Mouse (Mus musculus) E14TG2a.4 (cell line): Measurements from ENCODE around the gene Epb41l4b.

Experiments
- H3K27me3 ChIP-seq: 2 replicates; pipeline ENCODE4 v1.6.1; 2014; ENCODE audit warnings: low read length, control low read depth; ENCODE audit not compliant: insufficient read depth
- H3K36me3 ChIP-seq: 2 replicates; pipeline ENCODE4 v1.6.1; 2014; ENCODE audit warnings: low read length, control low read depth; ENCODE audit not compliant: insufficient read depth
- H3K4me1 ChIP-seq: replicated peaks from 2 replicates; pipeline ENCODE4 v1.6.1; 2014; ENCODE audit warnings: low read depth, low read length, control low read depth
- H3K4me3 ChIP-seq: replicated peaks from 2 replicates; pipeline ENCODE4 v1.5.1; 2014; ENCODE audit warnings: mild to moderate bottlenecking, low read length
- H3K9me3 ChIP-seq: 2 replicates; pipeline ENCODE4 v1.6.1; 2014; ENCODE audit warnings: low read length, control low read depth
- CTCF ChIP-seq: conservative IDR thresholded peaks from 2 replicates; pipeline ENCODE4 v1.5.1; 2014; ENCODE audit warnings: low read length
- NANOG ChIP-seq: IDR thresholded peaks from 2 replicates; pipeline ENCODE4 v1.6.1; 2014; ENCODE audit warnings: borderline replicate concordance, low read length, mixed read lengths
- POU5F1 ChIP-seq: IDR thresholded peaks from 2 replicates; pipeline ENCODE4 v1.6.1; 2014; ENCODE audit warnings: low read length, borderline replicate concordance

Epb41l4b gene

DNA sequence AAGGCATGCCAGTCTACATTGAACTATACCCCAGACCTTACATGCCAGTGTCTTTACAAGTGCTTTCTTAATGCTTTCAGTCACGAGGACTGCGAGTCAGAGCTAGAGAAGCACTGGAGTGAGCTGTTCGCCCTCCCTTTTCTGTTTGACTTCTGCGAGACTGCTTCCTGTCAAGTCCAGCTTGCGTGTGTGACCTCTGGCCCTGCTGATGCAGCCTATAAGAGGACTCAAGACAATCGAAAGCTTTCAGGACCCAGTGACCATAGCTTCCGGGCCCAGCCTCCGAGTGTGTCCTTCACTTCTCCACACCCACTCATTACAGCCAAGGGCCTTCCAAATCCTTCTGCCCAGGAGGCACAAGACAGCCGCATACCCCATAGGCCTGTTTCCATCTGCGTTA is 32.1 kb upstream of the Epb41l4b start:
- Histone ChIP-seq H3K4me3 (no peak overlapping the region), H3K36me3 (no peaks in the 10 kb centered on the region), H3K4me1 (peaks cover 12% of the 10 kb centered on the region), H3K27me3 (peaks cover 6% of the 10 kb centered on the region; the same call in 1 of the 2 replicates), H3K9me3 (no peaks in the 10 kb centered on the region)
- TF ChIP-seq NANOG (no peak), POU5F1 (no peak), CTCF (no peak)

DNA sequence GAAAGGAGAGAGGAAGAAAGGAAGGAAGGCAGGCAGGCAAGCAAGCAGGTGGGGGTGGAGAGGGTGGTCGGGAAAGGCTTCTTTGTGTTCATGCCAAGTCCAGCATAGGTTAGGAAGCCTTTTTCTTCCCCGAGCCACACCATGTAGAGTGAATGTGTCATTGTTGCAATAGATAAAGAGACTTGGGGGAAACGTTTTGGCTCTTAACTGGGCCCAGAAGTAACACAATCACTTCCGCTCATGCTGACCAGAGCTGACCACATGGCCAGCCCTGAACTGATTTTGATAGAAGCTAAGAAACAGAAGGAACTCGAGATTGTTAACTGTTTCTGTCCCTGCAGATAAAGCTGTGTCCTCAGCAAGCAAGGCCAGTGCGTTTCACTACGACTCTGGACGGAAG is 29.6 kb upstream of the Epb41l4b start:
- H3K27me3 ChIP-seq = peaks cover 6% of the 10 kb centered on the region; the same call in 1 of the 2 replicates
- H3K36me3 ChIP-seq = no peaks in the 10 kb centered on the region
- no peak for TF ChIP-seq POU5F1
- TF ChIP-seq NANOG = no peak
- TF ChIP-seq CTCF = no peak
- H3K4me1 ChIP-seq = peaks cover 7% of the 10 kb centered on the region
- no peaks in the 10 kb centered on the region for H3K9me3 ChIP-seq
- H3K4me3 ChIP-seq = no peak overlapping the region

DNA sequence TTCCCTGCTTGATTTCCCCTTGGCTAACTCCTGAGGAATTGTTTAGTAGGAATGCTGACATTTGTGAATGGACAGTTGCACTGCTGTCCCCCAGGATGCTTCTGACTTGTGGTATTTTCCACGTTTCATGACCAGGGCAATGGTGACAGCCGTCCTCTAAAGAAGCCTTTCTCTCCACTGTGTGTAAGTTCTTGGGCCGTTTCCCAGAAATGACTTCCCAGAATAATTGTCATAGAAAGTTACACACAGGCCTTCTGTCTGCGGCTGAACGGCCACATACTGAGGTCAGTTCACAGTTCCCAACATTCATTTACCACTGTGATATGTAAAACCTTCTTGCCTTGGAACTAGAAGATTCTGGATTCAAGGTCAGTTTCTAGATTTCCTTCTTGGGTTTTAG is 28.6 kb upstream of the Epb41l4b start:
- no peak for TF ChIP-seq CTCF
- TF ChIP-seq POU5F1 = no peak
- no peak for TF ChIP-seq NANOG
- H3K4me1 ChIP-seq = peaks cover 6% of the 10 kb centered on the region; the same call in 1 of the 2 replicates

DNA sequence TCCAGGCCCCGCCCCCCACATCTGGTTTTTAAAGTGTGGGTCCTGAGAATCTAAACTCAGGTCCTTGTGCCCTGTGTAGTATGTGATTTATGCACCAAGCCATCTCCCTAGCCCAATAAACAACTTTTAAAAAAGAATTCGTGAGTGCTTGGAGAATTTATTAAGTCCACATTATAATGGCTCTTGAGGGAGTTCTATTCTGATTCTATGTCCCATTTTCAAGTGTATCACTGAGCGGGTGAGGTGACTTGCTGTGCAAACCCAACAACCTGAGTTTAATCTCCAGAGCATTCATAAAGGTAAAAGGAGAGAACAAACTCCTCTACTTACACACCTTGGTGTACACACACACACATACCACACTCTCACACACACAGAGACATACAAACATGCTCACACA is 25.4 kb upstream of the Epb41l4b start:
- H3K4me3 ChIP-seq = no peak overlapping the region
- H3K27me3 ChIP-seq = peaks cover 12% of the 10 kb centered on the region
- no peaks in the 10 kb centered on the region for H3K9me3 ChIP-seq
- TF ChIP-seq CTCF = no peak
- TF ChIP-seq NANOG = no peak
- TF ChIP-seq POU5F1 = no peak
- H3K4me1 ChIP-seq = peaks cover 26% of the 10 kb centered on the region
- H3K36me3 ChIP-seq = no peaks in the 10 kb centered on the region

More for the DNA sequence above, 28.6 kb upstream of the Epb41l4b start:
- Histone ChIP-seq H3K9me3 (no peaks in the 10 kb centered on the region), H3K36me3 (no peaks in the 10 kb centered on the region), H3K27me3 (peaks cover 6% of the 10 kb centered on the region), H3K4me3 (no peak overlapping the region)

DNA sequence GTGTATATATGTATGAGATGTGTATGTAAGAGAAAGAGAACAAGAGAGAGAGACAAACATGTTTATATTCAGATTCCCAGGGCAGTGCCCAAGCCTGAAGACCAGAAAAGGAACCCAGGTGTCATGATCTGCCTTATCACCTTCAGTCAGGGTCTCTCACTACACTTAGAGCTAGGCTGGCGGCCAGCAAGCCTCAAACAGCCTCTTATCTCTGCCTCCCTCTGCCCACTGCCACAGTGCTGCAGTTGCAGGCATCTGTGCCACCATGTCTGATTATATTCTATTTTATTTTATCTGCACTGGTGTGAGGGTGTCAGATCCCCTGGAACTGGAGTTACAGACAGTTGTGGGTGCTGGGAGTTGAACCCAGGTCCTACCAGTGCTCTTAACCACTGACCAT is 25.0 kb upstream of the Epb41l4b start:
- H3K9me3 ChIP-seq = no peaks in the 10 kb centered on the region
- H3K36me3 ChIP-seq = no peaks in the 10 kb centered on the region
- peaks cover 11% of the 10 kb centered on the region for H3K27me3 ChIP-seq
- TF ChIP-seq POU5F1 (no peak), CTCF (no peak), NANOG (no peak)
- peaks cover 30% of the 10 kb centered on the region for H3K4me1 ChIP-seq
- H3K4me3 ChIP-seq = no peak overlapping the region

DNA sequence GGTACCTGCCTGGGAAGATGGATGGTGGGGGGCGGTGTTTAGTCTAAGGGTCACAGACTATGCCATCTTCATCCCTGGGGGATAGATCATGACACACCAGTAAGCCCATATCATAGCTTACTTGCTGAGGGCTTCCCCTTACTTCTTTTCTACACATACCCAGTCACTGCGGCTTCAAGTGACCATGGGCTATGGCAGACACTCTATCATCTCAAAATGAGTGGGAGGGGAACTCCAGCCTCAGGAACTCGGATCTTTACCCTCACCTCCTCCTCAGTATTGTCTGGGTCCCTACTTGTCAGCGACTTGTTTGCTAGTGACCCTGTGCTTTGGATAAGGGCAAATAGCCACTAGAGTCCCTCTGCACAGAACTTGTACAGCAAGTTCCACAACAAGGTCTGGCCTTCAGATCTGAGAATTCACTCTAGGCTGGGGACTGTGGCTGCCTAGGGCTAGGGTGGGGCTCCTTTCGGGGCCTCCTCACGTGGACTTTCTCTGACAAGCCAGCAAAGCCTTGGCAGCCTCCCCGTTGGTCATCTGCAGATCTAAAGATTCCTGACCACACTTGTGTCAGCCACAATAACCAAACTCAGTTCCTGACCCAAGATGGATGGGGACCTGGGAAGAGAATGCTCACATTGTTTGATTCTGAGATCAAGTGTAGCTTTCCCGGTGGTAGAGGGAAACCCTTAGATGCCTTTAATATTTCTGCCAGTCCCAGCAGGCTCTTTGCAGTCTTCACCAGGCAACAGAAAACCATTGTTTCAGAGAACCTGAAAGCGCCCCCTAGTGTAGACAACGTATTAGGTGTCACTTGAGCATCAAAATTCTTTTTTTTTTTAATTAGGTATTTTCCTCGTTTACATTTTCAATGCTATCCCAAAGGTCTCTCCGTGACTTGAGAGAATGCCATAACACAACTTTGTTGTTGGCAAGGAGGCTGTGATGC is 24.0 kb upstream of the Epb41l4b start:
- H3K4me3 ChIP-seq = no peak overlapping the region
- peak; percentile 63 for TF ChIP-seq CTCF
- TF ChIP-seq POU5F1 = no peak
- TF ChIP-seq NANOG = no peak
- H3K27me3 ChIP-seq = peaks cover 11% of the 10 kb centered on the region
- peaks cover 41% of the 10 kb centered on the region for H3K4me1 ChIP-seq
- no peaks in the 10 kb centered on the region for H3K36me3 ChIP-seq
- no peaks in the 10 kb centered on the region for H3K9me3 ChIP-seq

DNA sequence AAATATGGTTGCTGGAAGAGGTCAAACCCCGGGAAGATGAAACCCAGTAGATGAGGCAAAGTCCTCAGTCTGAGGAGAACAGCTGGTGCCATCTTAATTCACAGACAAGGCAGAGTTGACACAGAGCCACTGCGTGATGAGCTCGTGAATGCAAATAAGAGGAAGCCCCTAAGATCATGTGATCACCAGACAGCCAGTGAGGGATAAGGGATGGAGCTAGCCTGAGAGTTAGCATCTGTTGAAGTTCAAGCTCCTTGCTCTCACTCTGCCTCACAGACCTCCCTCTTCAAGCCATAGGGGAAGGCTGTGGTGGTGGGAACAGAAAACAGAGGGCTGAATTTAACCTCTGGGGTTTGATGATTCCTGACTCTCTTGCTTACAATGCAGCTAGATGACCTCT is 22.4 kb upstream of the Epb41l4b start:
- TF ChIP-seq CTCF (no peak), POU5F1 (no peak), NANOG (no peak)
- no peaks in the 10 kb centered on the region for H3K9me3 ChIP-seq

DNA sequence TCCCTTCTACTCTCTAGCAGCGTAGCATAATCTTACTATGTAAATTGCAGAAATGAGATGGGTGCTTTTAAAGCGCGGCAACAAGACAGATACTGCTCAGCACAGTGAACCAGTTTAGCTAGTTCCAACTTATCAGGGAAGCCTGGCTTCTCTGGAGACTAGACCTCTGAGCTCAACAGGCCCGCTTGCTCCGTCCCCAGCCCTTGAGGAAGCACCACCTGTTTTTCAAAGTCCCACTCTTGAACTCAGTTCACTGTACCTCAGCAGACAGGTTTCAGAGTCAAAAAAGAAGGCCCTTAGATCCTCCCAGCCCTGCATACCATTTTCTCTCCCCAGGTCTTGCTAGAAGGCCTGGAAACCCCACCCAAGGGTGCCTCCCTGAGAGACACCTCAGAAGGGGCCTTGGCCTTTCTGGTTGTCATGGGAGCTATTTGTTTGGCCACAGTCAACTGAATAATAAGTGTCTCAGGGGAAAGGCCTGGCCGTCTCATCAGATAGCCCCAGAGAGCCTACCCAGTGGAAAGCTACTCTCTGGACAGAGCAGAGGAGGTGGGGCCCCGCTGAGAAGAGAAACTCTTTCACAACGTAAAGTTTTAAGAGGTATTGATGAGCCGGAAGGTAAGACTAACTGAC is 21.5 kb upstream of the Epb41l4b start:
- Histone ChIP-seq H3K9me3 (no peaks in the 10 kb centered on the region), H3K27me3 (peaks cover 13% of the 10 kb centered on the region), H3K4me1 (peaks cover 44% of the 10 kb centered on the region), H3K36me3 (no peaks in the 10 kb centered on the region), H3K4me3 (no peak overlapping the region)
- no peak for TF ChIP-seq POU5F1
- TF ChIP-seq NANOG = no peak
- no peak for TF ChIP-seq CTCF

More for the DNA sequence above, 22.4 kb upstream of the Epb41l4b start:
- peaks cover 9% of the 10 kb centered on the region for H3K27me3 ChIP-seq
- peaks cover 44% of the 10 kb centered on the region for H3K4me1 ChIP-seq
- no peak overlapping the region for H3K4me3 ChIP-seq
- H3K36me3 ChIP-seq = no peaks in the 10 kb centered on the region
